Mouse (Mus musculus) midbrain, embryonic 12.5 days (tissue): Measurements from ENCODE around the gene Nemp1. TPM values are rescaled to one million over a fixed set of nuclear protein-coding genes. Genes with fewer than 3 reads are reported as not detected.

Experiments used
- ATAC-seq: fragments of 200-750 bp; cut with Nextera tagmentation; 2 replicates; pipeline ENCODE4 v1.8.0; 2017; ENCODE audit warnings: low read depth, moderate TSS enrichment, moderate library complexity; ENCODE audit not compliant: low FRiP score
- H3K27ac ChIP-seq: fragments of 300-500 bp; sonication (generic); replicated peaks from 2 replicates; pipeline ENCODE4 v1.5.1; 2016; ENCODE audit warnings: mild to moderate bottlenecking
- H3K27me3 ChIP-seq: fragments of 300-500 bp; sonication (generic); 2 replicates; pipeline ENCODE4 v1.6.1; 2016; ENCODE audit warnings: mild to moderate bottlenecking
- H3K36me3 ChIP-seq: fragments of 300-500 bp; sonication (generic); 2 replicates; pipeline ENCODE4 v1.6.1; 2016
- H3K4me1 ChIP-seq: fragments of 300-500 bp; sonication (generic); 2 replicates; pipeline ENCODE4 v1.6.1; 2016
- H3K4me2 ChIP-seq: fragments of 300-500 bp; sonication (generic); replicated peaks from 2 replicates; pipeline ENCODE4 v1.6.1; 2016; ENCODE audit warnings: mild to moderate bottlenecking, moderate library complexity
- H3K4me3 ChIP-seq: fragments of 300-500 bp; sonication (generic); 2 replicates; pipeline ENCODE4 v1.5.1; 2016; ENCODE audit warnings: mild to moderate bottlenecking
- H3K9ac ChIP-seq: fragments of 300-500 bp; sonication (generic); replicated peaks from 2 replicates; pipeline ENCODE4 v1.6.1; 2016; ENCODE audit warnings: mild to moderate bottlenecking, moderate library complexity
- H3K9me3 ChIP-seq: fragments of 300-500 bp; sonication (generic); 2 replicates; pipeline ENCODE4 v1.6.1; 2016; ENCODE audit warnings: mild to moderate bottlenecking
- WGBS: fragments of 180-500 bp; shearing (Covaris S2); methylation state at CpG from one replicate; pipeline ENCODE4 v1.1.7; 2016; 5-methylcytosine and 5-hydroxymethylcytosine counted together
- polyA plus RNA-seq: library from polyadenylated mRNA; unstranded; fragments of >200 nt; fragmentation: Nextera tagmentation; extraction: Ambion mirVana; gene quantifications from 2 replicates; pipeline ENCODE4 v1.2.1, GENCODE M21; 2016

Gene Nemp1
- polyA plus RNA-seq, 1 experiment from 2014 or later = 10.3 TPM

GRCm38 (mm10) chr10:127707721-127708120, 41.0 kb downstream of the Nemp1 start:
- Histone ChIP-seq H3K27ac (no peak overlapping the region), H3K36me3 (no peaks in the 10 kb centered on the region), H3K9me3 (no peaks in the 10 kb centered on the region), H3K4me3 (no peak overlapping the region), H3K4me1 (no peaks in the 10 kb centered on the region), H3K27me3 (no peaks in the 10 kb centered on the region), H3K9ac (no peak overlapping the region), H3K4me2 (no peak overlapping the region)
- no peak for ATAC-seq
- 91% methylated on average over 7 of the region's 7 CpGs for WGBS

GRCm38 (mm10) chr10:127708850-127709370, 42.2 kb downstream of the Nemp1 start:
- no peak overlapping the region for H3K4me2 ChIP-seq
- H3K4me3 ChIP-seq = no peak overlapping the region
- WGBS = 92% methylated on average over 3 of the region's 3 CpGs
- H3K27me3 ChIP-seq = no peaks in the 10 kb centered on the region
- H3K4me1 ChIP-seq = no peaks in the 10 kb centered on the region
- no peak for ATAC-seq
- H3K36me3 ChIP-seq = no peaks in the 10 kb centered on the region
- no peak overlapping the region for H3K9ac ChIP-seq
- H3K9me3 ChIP-seq = no peaks in the 10 kb centered on the region
- no peak overlapping the region for H3K27ac ChIP-seq

GRCm38 (mm10) chr10:127710331-127710730, 43.6 kb downstream of the Nemp1 start:
- no peaks in the 10 kb centered on the region for H3K4me1 ChIP-seq
- H3K9ac ChIP-seq = no peak overlapping the region
- WGBS = 85% methylated on average over 13 of the region's 13 CpGs
- no peak overlapping the region for H3K4me2 ChIP-seq
- H3K36me3 ChIP-seq = no peaks in the 10 kb centered on the region
- H3K9me3 ChIP-seq = no peaks in the 10 kb centered on the region
- no peak overlapping the region for H3K4me3 ChIP-seq
- no peak for ATAC-seq
- H3K27me3 ChIP-seq = no peaks in the 10 kb centered on the region
- no peak overlapping the region for H3K27ac ChIP-seq

- no peak for ATAC-seq
These were observed 46.0 kb downstream of the Nemp1 start for GRCm38 (mm10) chr10:127712736-127713135.

GRCm38 (mm10) chr10:127721671-127722418, 55.1 kb downstream of the Nemp1 start:
- Histone ChIP-seq H3K27me3 (peaks cover 30% of the 10 kb centered on the region), H3K27ac (peak overlapping the region; percentile 61)
- WGBS = 9% methylated on average over 20 of the region's 20 CpGs

More at GRCm38 (mm10) chr10:127712736-127713135, 46.0 kb downstream of the Nemp1 start:
- WGBS = 85% methylated on average over 6 of the region's 6 CpGs
- Histone ChIP-seq H3K4me2 (no peak overlapping the region), H3K36me3 (no peaks in the 10 kb centered on the region), H3K4me3 (no peak overlapping the region), H3K9me3 (no peaks in the 10 kb centered on the region), H3K9ac (no peak overlapping the region), H3K27me3 (no peaks in the 10 kb centered on the region), H3K4me1 (no peaks in the 10 kb centered on the region), H3K27ac (no peak overlapping the region)

GRCm38 (mm10) chr10:127724178-127724577, 57.5 kb downstream of the Nemp1 start, which contains the start of gene Tac2:
TSS of gene Tac2 (plus strand) at chr10:127724478.
- WGBS = 85% methylated on average over 3 of the region's 3 CpGs
- Histone ChIP-seq H3K27me3 (peaks cover 47% of the 10 kb centered on the region), H3K4me2 (no peak within 1 kb of the TSS)

More at GRCm38 (mm10) chr10:127721671-127722418, 55.1 kb downstream of the Nemp1 start:
- Histone ChIP-seq H3K4me2 (peak overlapping the region; percentile 45), H3K9me3 (no peaks in the 10 kb centered on the region), H3K4me1 (peaks cover 30% of the 10 kb centered on the region), H3K9ac (peak overlapping the region; percentile 39; the same call in 1 of the 2 replicates), H3K36me3 (no peaks in the 10 kb centered on the region), H3K4me3 (no peak overlapping the region)
- peak; percentile 69 for ATAC-seq

GRCm38 (mm10) chr10:127725136-127725535, 58.4 kb downstream of the Nemp1 start:
- no peak overlapping the region for H3K4me2 ChIP-seq
- H3K27ac ChIP-seq = no peak overlapping the region
- peaks cover 28% of the 10 kb centered on the region for H3K4me1 ChIP-seq
- no peak overlapping the region for H3K4me3 ChIP-seq
- WGBS = 95% methylated on average over 4 of the region's 4 CpGs
- peaks cover 42% of the 10 kb centered on the region for H3K27me3 ChIP-seq
- H3K36me3 ChIP-seq = no peaks in the 10 kb centered on the region
- H3K9ac ChIP-seq = no peak overlapping the region
- no peak for ATAC-seq
- H3K9me3 ChIP-seq = no peaks in the 10 kb centered on the region

More at GRCm38 (mm10) chr10:127724178-127724577, 57.5 kb downstream of the Nemp1 start, which contains the start of gene Tac2:
- Histone ChIP-seq H3K27ac (no peak within 1 kb of the TSS), H3K4me1 (peaks cover 30% of the 10 kb centered on the region), H3K9me3 (no peaks in the 10 kb centered on the region), H3K9ac (no peak within 1 kb of the TSS), H3K36me3 (no peaks in the 10 kb centered on the region), H3K4me3 (no peak within 1 kb of the TSS)
- no peak for ATAC-seq

- Histone ChIP-seq H3K27ac (no peak overlapping the region), H3K9me3 (no peaks in the 10 kb centered on the region), H3K9ac (no peak overlapping the region), H3K4me1 (peaks cover 12% of the 10 kb centered on the region), H3K4me2 (no peak overlapping the region), H3K27me3 (peaks cover 37% of the 10 kb centered on the region), H3K36me3 (no peaks in the 10 kb centered on the region), H3K4me3 (no peak overlapping the region)
- 87% methylated on average over 8 of the region's 8 CpGs for WGBS
- no peak for ATAC-seq
These were observed 61.7 kb downstream of the Nemp1 start for GRCm38 (mm10) chr10:127728437-127728836.

GRCm38 (mm10) chr10:127730285-127730932, 63.7 kb downstream of the Nemp1 start:
- 51% methylated on average over 11 of the region's 11 CpGs for WGBS
- Histone ChIP-seq H3K4me1 (peaks cover 12% of the 10 kb centered on the region), H3K36me3 (no peaks in the 10 kb centered on the region), H3K9me3 (no peaks in the 10 kb centered on the region), H3K4me3 (no peak overlapping the region), H3K9ac (no peak overlapping the region), H3K4me2 (no peak overlapping the region), H3K27ac (no peak overlapping the region), H3K27me3 (peaks cover 37% of the 10 kb centered on the region)
- no peak for ATAC-seq

- 19% methylated on average over 9 of the region's 9 CpGs for WGBS
- ATAC-seq = no peak
- no peaks in the 10 kb centered on the region for H3K36me3 ChIP-seq
- H3K4me3 ChIP-seq = no peak overlapping the region
- H3K9me3 ChIP-seq = no peaks in the 10 kb centered on the region
- peaks cover 32% of the 10 kb centered on the region for H3K27me3 ChIP-seq
- no peak overlapping the region for H3K27ac ChIP-seq
- no peak overlapping the region for H3K4me2 ChIP-seq
- H3K4me1 ChIP-seq = peaks cover 12% of the 10 kb centered on the region
- no peak overlapping the region for H3K9ac ChIP-seq
These were observed 64.2 kb downstream of the Nemp1 start for GRCm38 (mm10) chr10:127730933-127731310.

- Histone ChIP-seq H3K27me3 (peaks cover 31% of the 10 kb centered on the region), H3K27ac (no peak overlapping the region), H3K4me2 (no peak overlapping the region), H3K36me3 (no peaks in the 10 kb centered on the region), H3K4me1 (peaks cover 12% of the 10 kb centered on the region), H3K9ac (no peak overlapping the region), H3K9me3 (no peaks in the 10 kb centered on the region), H3K4me3 (no peak overlapping the region)
- WGBS = 37% methylated on average over 5 of the region's 5 CpGs
- no peak for ATAC-seq
These were observed 64.7 kb downstream of the Nemp1 start for GRCm38 (mm10) chr10:127731397-127731796.

- no peak overlapping the region for H3K4me2 ChIP-seq
- ATAC-seq = no peak
- H3K27ac ChIP-seq = no peak overlapping the region
- H3K4me1 ChIP-seq = peaks cover 15% of the 10 kb centered on the region
- H3K4me3 ChIP-seq = no peak overlapping the region
- 53% methylated on average over 5 of the region's 5 CpGs for WGBS
- no peaks in the 10 kb centered on the region for H3K36me3 ChIP-seq
- H3K9me3 ChIP-seq = no peaks in the 10 kb centered on the region
- peaks cover 9% of the 10 kb centered on the region; the same call in 1 of the 2 replicates for H3K27me3 ChIP-seq
- H3K9ac ChIP-seq = no peak overlapping the region
These were observed 67.7 kb downstream of the Nemp1 start for GRCm38 (mm10) chr10:127734434-127734833.
